Mouse (Mus musculus): ENCODE results near the gene Scamp2.

The Scamp2 gene

GRCm38 (mm10) chr9:57537728-57538181 lies 23.0 kb upstream of the Scamp2 start:
- no peak for DNase-seq (ENCODE audit: low read depth, low spot score)
- Histone ChIP-seq H3K36me3 (ENCODE audit: control insufficient read depth, insufficient read depth, low read length, poor library complexity, severe bottlenecking) (peaks cover 4% of the 10 kb centered on the region; the same call in 1 of the 2 replicates), H3K27me3 (ENCODE audit: control insufficient read depth, insufficient read depth, low read length, poor library complexity, severe bottlenecking) (no peaks in the 10 kb centered on the region)

GRCm38 (mm10) chr9:57539550-57539949 lies 21.2 kb upstream of the Scamp2 start:
- Histone ChIP-seq H3K27me3 (ENCODE audit: control insufficient read depth, insufficient read depth, low read length, poor library complexity, severe bottlenecking) (no peaks in the 10 kb centered on the region), H3K36me3 (ENCODE audit: control insufficient read depth, insufficient read depth, low read length, poor library complexity, severe bottlenecking) (no peaks in the 10 kb centered on the region)
- no peak for DNase-seq (ENCODE audit: low read depth, low spot score)

- DNase-seq (ENCODE audit: low read depth, low spot score) = peak; percentile 71
- H3K27me3 ChIP-seq (ENCODE audit: control insufficient read depth, insufficient read depth, low read length, poor library complexity, severe bottlenecking) = no peaks in the 10 kb centered on the region
- peaks cover 1% of the 10 kb centered on the region; the same call in 1 of the 2 replicates for H3K36me3 ChIP-seq (ENCODE audit: control insufficient read depth, insufficient read depth, low read length, poor library complexity, severe bottlenecking)
These were observed 19.4 kb upstream of the Scamp2 start for GRCm38 (mm10) chr9:57541312-57541711.

GRCm38 (mm10) chr9:57543951-57544350 lies 16.8 kb upstream of the Scamp2 start:
- no peak for DNase-seq (ENCODE audit: low read depth, low spot score)
- Histone ChIP-seq H3K36me3 (ENCODE audit: control insufficient read depth, insufficient read depth, low read length, poor library complexity, severe bottlenecking) (peaks cover 1% of the 10 kb centered on the region; the same call in 1 of the 2 replicates), H3K27me3 (ENCODE audit: control insufficient read depth, insufficient read depth, low read length, poor library complexity, severe bottlenecking) (no peaks in the 10 kb centered on the region)

GRCm38 (mm10) chr9:57547287-57547686 lies 13.5 kb upstream of the Scamp2 start:
- Histone ChIP-seq H3K27me3 (ENCODE audit: control insufficient read depth, insufficient read depth, low read length, poor library complexity, severe bottlenecking) (no peaks in the 10 kb centered on the region), H3K36me3 (ENCODE audit: control insufficient read depth, insufficient read depth, low read length, poor library complexity, severe bottlenecking) (peaks cover 1% of the 10 kb centered on the region)
- no peak for DNase-seq (ENCODE audit: low read depth, low spot score)

- no peak for DNase-seq (ENCODE audit: low read depth, low spot score)
These were observed 12.9 kb upstream of the Scamp2 start for GRCm38 (mm10) chr9:57547869-57548268.

GRCm38 (mm10) chr9:57549186-57549585 lies 11.6 kb upstream of the Scamp2 start:
- peaks cover 1% of the 10 kb centered on the region for H3K36me3 ChIP-seq (ENCODE audit: control insufficient read depth, insufficient read depth, low read length, poor library complexity, severe bottlenecking)
- H3K27me3 ChIP-seq (ENCODE audit: control insufficient read depth, insufficient read depth, low read length, poor library complexity, severe bottlenecking) = no peaks in the 10 kb centered on the region
- no peak for DNase-seq (ENCODE audit: low read depth, low spot score)

More at GRCm38 (mm10) chr9:57547869-57548268, 12.9 kb upstream of the Scamp2 start:
- H3K36me3 ChIP-seq (ENCODE audit: control insufficient read depth, insufficient read depth, low read length, poor library complexity, severe bottlenecking) = peaks cover 1% of the 10 kb centered on the region
- H3K27me3 ChIP-seq (ENCODE audit: control insufficient read depth, insufficient read depth, low read length, poor library complexity, severe bottlenecking) = no peaks in the 10 kb centered on the region

GRCm38 (mm10) chr9:57550126-57550862 lies 10.4 kb upstream of the Scamp2 start:
- Histone ChIP-seq H3K36me3 (ENCODE audit: control insufficient read depth, insufficient read depth, low read length, poor library complexity, severe bottlenecking) (peaks cover 1% of the 10 kb centered on the region), H3K27me3 (ENCODE audit: control insufficient read depth, insufficient read depth, low read length, poor library complexity, severe bottlenecking) (no peaks in the 10 kb centered on the region)
- DNase-seq (ENCODE audit: low read depth, low spot score) = no peak

- Histone ChIP-seq H3K27me3 (ENCODE audit: control insufficient read depth, insufficient read depth, low read length, poor library complexity, severe bottlenecking) (no peaks in the 10 kb centered on the region), H3K36me3 (ENCODE audit: control insufficient read depth, insufficient read depth, low read length, poor library complexity, severe bottlenecking) (no peaks in the 10 kb centered on the region; the same call in 1 of the 2 replicates)
- DNase-seq (ENCODE audit: low read depth, low spot score) = peak; percentile 36
These were observed 8.4 kb upstream of the Scamp2 start, which contains the start of gene Mpi for GRCm38 (mm10) chr9:57552139-57552887. TSS of gene Mpi (minus strand) at chr9:57552763.

- no peaks in the 10 kb centered on the region; the same call in 1 of the 2 replicates for H3K36me3 ChIP-seq (ENCODE audit: control insufficient read depth, insufficient read depth, low read length, poor library complexity, severe bottlenecking)
- DNase-seq (ENCODE audit: low read depth, low spot score) = no peak
- H3K27me3 ChIP-seq (ENCODE audit: control insufficient read depth, insufficient read depth, low read length, poor library complexity, severe bottlenecking) = no peaks in the 10 kb centered on the region
These were observed 7.6 kb upstream of the Scamp2 start for GRCm38 (mm10) chr9:57553119-57553518.

- DNase-seq (ENCODE audit: low read depth, low spot score) = no peak
These were observed 6.0 kb upstream of the Scamp2 start for GRCm38 (mm10) chr9:57554753-57555152.

GRCm38 (mm10) chr9:57557215-57557614 lies 3.5 kb upstream of the Scamp2 start:
- Histone ChIP-seq H3K36me3 (ENCODE audit: control insufficient read depth, insufficient read depth, low read length, poor library complexity, severe bottlenecking) (no peaks in the 10 kb centered on the region), H3K27me3 (ENCODE audit: control insufficient read depth, insufficient read depth, low read length, poor library complexity, severe bottlenecking) (no peaks in the 10 kb centered on the region)
- DNase-seq (ENCODE audit: low read depth, low spot score) = no peak

More at GRCm38 (mm10) chr9:57554753-57555152, 6.0 kb upstream of the Scamp2 start:
- no peaks in the 10 kb centered on the region for H3K27me3 ChIP-seq (ENCODE audit: control insufficient read depth, insufficient read depth, low read length, poor library complexity, severe bottlenecking)
- H3K36me3 ChIP-seq (ENCODE audit: control insufficient read depth, insufficient read depth, low read length, poor library complexity, severe bottlenecking) = no peaks in the 10 kb centered on the region

- Histone ChIP-seq H3K27me3 (ENCODE audit: control insufficient read depth, insufficient read depth, low read length, poor library complexity, severe bottlenecking) (no peaks in the 10 kb centered on the region), H3K36me3 (ENCODE audit: control insufficient read depth, insufficient read depth, low read length, poor library complexity, severe bottlenecking) (no peaks in the 10 kb centered on the region)
- DNase-seq (ENCODE audit: low read depth, low spot score) = peak; percentile 27
These were observed 2.1 kb upstream of the Scamp2 start for GRCm38 (mm10) chr9:57558625-57559024.

GRCm38 (mm10) chr9:57559568-57559967 lies 1.2 kb upstream of the Scamp2 start:
- DNase-seq (ENCODE audit: low read depth, low spot score) = no peak
- no peaks in the 10 kb centered on the region for H3K36me3 ChIP-seq (ENCODE audit: control insufficient read depth, insufficient read depth, low read length, poor library complexity, severe bottlenecking)
- H3K27me3 ChIP-seq (ENCODE audit: control insufficient read depth, insufficient read depth, low read length, poor library complexity, severe bottlenecking) = no peaks in the 10 kb centered on the region

GRCm38 (mm10) chr9:57560263-57560662 lies 480 bp upstream of the Scamp2 start:
- Histone ChIP-seq H3K36me3 (ENCODE audit: control insufficient read depth, insufficient read depth, low read length, poor library complexity, severe bottlenecking) (no peaks in the 10 kb centered on the region), H3K27me3 (ENCODE audit: control insufficient read depth, insufficient read depth, low read length, poor library complexity, severe bottlenecking) (no peaks in the 10 kb centered on the region)
- no peak for DNase-seq (ENCODE audit: low read depth, low spot score)
